Mouse (Mus musculus): ENCODE results near the gene Ptprz1. TPM values are rescaled to one million over a fixed set of nuclear protein-coding genes. Genes with fewer than 3 reads are reported as not detected.
"Not testable (repeated sequence)": the region's sequence is repeated elsewhere in the genome, so short reads cannot be mapped to it uniquely, and the experiment has no call there.

The Ptprz1 gene
- polyA plus RNA-seq, 1 experiment from 2014 or later, result 63.2 TPM

DNA sequence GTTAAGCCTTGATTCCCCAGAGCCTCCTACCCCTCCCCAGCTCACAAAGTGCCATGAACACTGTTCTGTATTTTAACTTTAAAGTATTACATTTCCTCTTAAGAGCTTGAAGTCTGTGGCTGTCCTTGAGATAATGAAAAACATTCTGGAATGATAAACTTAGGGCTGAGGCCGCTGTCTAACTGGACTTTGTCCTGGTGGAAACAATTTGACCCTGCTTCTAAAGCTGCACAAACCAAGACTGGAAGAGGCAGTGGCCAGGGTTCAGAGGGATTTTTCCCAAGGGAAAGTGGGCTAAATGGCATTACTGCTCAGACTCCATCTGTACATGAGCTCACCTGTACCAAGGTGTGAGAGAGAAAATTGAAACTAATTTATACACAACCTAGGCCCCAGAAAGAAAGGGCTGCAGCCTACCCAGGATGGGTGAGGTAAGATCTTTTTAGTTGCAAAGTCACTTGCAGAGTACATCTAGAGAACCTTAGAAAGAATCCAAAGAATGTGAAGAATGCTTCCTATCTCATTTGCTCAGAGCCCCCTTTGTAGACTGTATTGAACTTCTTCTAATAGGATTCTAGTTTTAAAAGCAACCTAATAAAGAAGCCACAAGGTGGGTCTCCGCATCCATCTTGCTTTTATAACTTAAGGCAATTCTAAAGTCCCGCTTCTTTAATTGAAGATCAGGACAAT is 204.8 kb downstream of the Ptprz1 start:
- H3K27me3 ChIP-seq (ENCODE audit: control insufficient read depth, insufficient read depth, low read length), result no peaks in the 10 kb centered on the region
- no peaks in the 10 kb centered on the region for H3K36me3 ChIP-seq (ENCODE audit: control insufficient read depth, insufficient read depth, low read length)
- 70% methylated on average over 3 of the region's 3 CpGs for WGBS
- no peak overlapping the region for H3K4me3 ChIP-seq (ENCODE audit: low read depth, low read length)
- H3K27ac ChIP-seq (ENCODE audit: low read depth, low read length), result no peak overlapping the region
- no peak overlapping the region for H3K4me2 ChIP-seq (ENCODE audit: low read depth, low read length)
- no peak for ATAC-seq (ENCODE audit: low read depth)
- H3K9ac ChIP-seq (replicated peaks; ENCODE audit: low read depth, low read length), result no peak overlapping the region
- no peaks in the 10 kb centered on the region for H3K9me3 ChIP-seq (ENCODE audit: control insufficient read depth, low read length)
- H3K4me1 ChIP-seq (ENCODE audit: control insufficient read depth, insufficient read depth, low read length), result no peaks in the 10 kb centered on the region

GRCm38 (mm10) chr6:23084587-23085421 is 209.5 kb downstream of the Ptprz1 start:
- H3K36me3 ChIP-seq (ENCODE audit: control insufficient read depth, insufficient read depth, low read length), result no peaks in the 10 kb centered on the region
- H3K4me1 ChIP-seq (ENCODE audit: control insufficient read depth, insufficient read depth, low read length), result no peaks in the 10 kb centered on the region
- no peaks in the 10 kb centered on the region for H3K27me3 ChIP-seq (ENCODE audit: control insufficient read depth, insufficient read depth, low read length)
- 89% methylated on average over 5 of the region's 5 CpGs for WGBS
- H3K4me3 ChIP-seq (ENCODE audit: low read depth, low read length), result no peak overlapping the region
- no peak overlapping the region for H3K9ac ChIP-seq (replicated peaks; ENCODE audit: low read depth, low read length)
- no peak overlapping the region for H3K27ac ChIP-seq (ENCODE audit: low read depth, low read length)
- ATAC-seq (ENCODE audit: low read depth), result no peak
- H3K4me2 ChIP-seq (ENCODE audit: low read depth, low read length), result no peak overlapping the region
- no peaks in the 10 kb centered on the region for H3K9me3 ChIP-seq (ENCODE audit: control insufficient read depth, low read length)

GRCm38 (mm10) chr6:23089292-23089691 is 214.0 kb downstream of the Ptprz1 start:
- 77% methylated on average over 4 of the region's 4 CpGs for WGBS
- H3K4me3 ChIP-seq (ENCODE audit: low read depth, low read length); H3K27ac ChIP-seq (ENCODE audit: low read depth, low read length); H3K9ac ChIP-seq (replicated peaks; ENCODE audit: low read depth, low read length); ATAC-seq (ENCODE audit: low read depth); H3K4me2 ChIP-seq (ENCODE audit: low read depth, low read length); H3K4me1 ChIP-seq (ENCODE audit: control insufficient read depth, insufficient read depth, low read length); H3K27me3 ChIP-seq (ENCODE audit: control insufficient read depth, insufficient read depth, low read length); H3K36me3 ChIP-seq (ENCODE audit: control insufficient read depth, insufficient read depth, low read length); H3K9me3 ChIP-seq (ENCODE audit: control insufficient read depth, low read length): not testable (repeated sequence)

GRCm38 (mm10) chr6:23090346-23091055 is 215.2 kb downstream of the Ptprz1 start:
- not testable (repeated sequence) for H3K27me3 ChIP-seq (ENCODE audit: control insufficient read depth, insufficient read depth, low read length); H3K36me3 ChIP-seq (ENCODE audit: control insufficient read depth, insufficient read depth, low read length); H3K4me2 ChIP-seq (ENCODE audit: low read depth, low read length); ATAC-seq (ENCODE audit: low read depth); H3K9me3 ChIP-seq (ENCODE audit: control insufficient read depth, low read length); H3K9ac ChIP-seq (replicated peaks; ENCODE audit: low read depth, low read length); H3K4me1 ChIP-seq (ENCODE audit: control insufficient read depth, insufficient read depth, low read length); H3K27ac ChIP-seq (ENCODE audit: low read depth, low read length); H3K4me3 ChIP-seq (ENCODE audit: low read depth, low read length)
- WGBS, result 92% methylated on average over 11 of the region's 11 CpGs
